Mouse (Mus musculus): ENCODE results near the gene Ggcx.
A peak's percentile ranks its signal among the peaks of the same experiment; 100 is the strongest.

Gene Ggcx

GRCm38 (mm10) chr6:72387816-72388215, 26.3 kb upstream of the Ggcx start:
- DNase-seq (ENCODE audit: low read depth), result no peak

- DNase-seq (ENCODE audit: low read depth), result no peak
These were observed 25.8 kb upstream of the Ggcx start for GRCm38 (mm10) chr6:72388266-72388665.

- DNase-seq (ENCODE audit: low read depth), result no peak
These were observed 25.2 kb upstream of the Ggcx start for GRCm38 (mm10) chr6:72388791-72389329.

GRCm38 (mm10) chr6:72389471-72389940, 24.6 kb upstream of the Ggcx start:
- no peak for DNase-seq (ENCODE audit: low read depth)

- DNase-seq (ENCODE audit: low read depth), result peak; percentile 68
These were observed 24.0 kb upstream of the Ggcx start, which contains the start of gene Vamp8 for GRCm38 (mm10) chr6:72389941-72390771. Gene Vamp8, minus strand, starts transcription at chr6:72390703.

DNA sequence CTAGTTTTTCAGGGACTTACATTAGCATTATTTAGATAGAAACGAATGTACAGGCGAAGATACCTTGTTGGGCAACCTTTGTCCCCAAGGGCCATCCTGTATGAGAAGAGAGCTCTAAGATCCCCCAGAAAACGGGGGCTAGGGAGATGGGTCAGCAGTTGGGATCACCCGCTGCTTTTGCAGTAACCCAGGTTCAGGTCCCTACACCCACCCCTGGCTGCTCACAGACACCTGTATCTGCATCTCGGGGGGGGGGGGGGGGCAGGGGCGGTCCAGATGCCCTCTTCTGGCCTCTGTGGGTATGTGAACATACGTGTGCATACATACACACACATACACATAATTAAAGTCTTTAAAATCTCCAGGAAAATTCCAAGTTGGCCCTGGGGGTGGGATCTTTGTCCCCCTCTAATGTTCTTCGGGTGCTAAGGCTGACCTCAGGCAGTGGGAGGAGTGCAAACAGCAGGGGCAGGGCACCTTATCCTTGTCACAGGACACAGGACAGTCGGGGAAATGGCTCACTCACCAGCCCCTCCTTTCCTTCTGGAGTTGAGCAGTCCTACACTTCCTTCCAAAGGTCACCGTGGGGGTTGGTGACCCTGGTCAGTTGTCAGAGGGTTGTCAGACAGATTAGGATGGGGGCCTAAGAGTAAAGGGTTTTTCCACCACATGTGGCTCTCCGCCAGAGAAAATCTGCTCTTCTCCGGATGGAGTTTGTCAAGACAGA, 23.1 kb upstream of the Ggcx start:
- DNase-seq (ENCODE audit: low read depth), result no peak

DNA sequence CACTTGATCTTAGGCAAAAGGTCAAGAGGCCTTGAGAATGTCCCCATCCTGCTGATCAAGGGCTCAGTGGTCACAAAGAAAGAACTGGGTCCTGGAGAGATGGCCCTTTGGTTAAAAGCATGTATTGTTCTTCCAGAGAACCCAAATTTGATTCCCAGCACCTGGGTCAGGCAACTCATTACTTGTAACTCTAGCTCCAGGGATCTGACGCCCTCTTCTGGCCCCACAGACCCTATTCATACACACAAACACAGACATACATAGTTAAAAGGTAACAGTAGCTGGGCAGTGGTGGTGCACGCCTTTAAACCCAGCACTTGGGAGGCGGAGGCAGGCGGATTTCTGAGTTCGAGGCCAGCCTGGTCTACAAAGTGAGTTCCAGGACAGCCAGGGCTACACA, 21.8 kb upstream of the Ggcx start:
- no peak for DNase-seq (ENCODE audit: low read depth)

- no peak for DNase-seq (ENCODE audit: low read depth)
These were observed 17.3 kb upstream of the Ggcx start for GRCm38 (mm10) chr6:72396837-72397251.

GRCm38 (mm10) chr6:72399967-72400366, 14.1 kb upstream of the Ggcx start:
- DNase-seq (ENCODE audit: low read depth), result no peak

- peak; percentile 40 for DNase-seq (ENCODE audit: low read depth)
These were observed 12.2 kb upstream of the Ggcx start for GRCm38 (mm10) chr6:72401875-72402274.

DNA sequence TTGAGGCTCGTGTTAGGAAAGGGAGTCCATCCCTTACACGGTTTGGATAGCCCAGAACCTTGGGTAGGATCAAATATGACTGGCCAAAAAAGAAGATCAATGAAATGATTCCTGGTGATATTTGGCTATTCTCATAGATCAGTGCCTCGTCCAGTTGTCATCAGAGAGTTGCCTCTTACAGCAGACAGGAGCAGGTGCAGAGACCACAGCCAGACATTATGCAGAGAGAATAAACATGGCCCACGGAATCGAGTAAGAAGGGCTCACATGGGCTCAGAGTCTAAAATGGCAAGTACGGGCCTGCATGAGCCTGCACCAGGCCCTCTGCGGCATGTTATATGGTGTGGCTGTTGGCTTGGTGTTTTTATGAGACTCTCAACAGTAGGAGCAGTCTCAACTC, 8.8 kb upstream of the Ggcx start:
- DNase-seq (ENCODE audit: low read depth), result no peak

DNA sequence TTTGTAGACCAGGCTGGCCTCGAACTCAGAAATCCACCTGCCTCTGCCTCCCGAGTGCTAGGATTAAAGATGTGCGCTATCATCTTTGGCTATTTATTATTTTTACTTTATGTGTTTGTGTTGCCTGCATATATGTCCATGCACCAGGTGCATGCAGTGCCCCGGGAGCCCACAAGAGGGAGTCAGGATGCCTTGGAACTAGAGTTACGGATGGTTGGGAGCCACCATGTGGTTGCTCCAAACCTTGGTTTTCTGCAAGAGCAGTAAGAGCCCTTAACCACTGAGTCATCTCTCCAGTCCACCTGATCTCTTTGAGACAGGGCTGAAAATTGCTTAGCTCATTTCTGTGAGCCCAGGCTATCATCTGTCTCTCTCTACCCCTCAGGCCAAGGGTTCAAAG, 7.0 kb upstream of the Ggcx start:
- peak; percentile 83 for DNase-seq (ENCODE audit: low read depth)

- DNase-seq (ENCODE audit: low read depth), result no peak
These were observed 4.5 kb upstream of the Ggcx start for GRCm38 (mm10) chr6:72409567-72409966.

- DNase-seq (ENCODE audit: low read depth), result no peak
These were observed 4.1 kb upstream of the Ggcx start for GRCm38 (mm10) chr6:72410003-72410402.

- no peak for DNase-seq (ENCODE audit: low read depth)
These were observed 3.6 kb upstream of the Ggcx start for GRCm38 (mm10) chr6:72410518-72410917.

DNA sequence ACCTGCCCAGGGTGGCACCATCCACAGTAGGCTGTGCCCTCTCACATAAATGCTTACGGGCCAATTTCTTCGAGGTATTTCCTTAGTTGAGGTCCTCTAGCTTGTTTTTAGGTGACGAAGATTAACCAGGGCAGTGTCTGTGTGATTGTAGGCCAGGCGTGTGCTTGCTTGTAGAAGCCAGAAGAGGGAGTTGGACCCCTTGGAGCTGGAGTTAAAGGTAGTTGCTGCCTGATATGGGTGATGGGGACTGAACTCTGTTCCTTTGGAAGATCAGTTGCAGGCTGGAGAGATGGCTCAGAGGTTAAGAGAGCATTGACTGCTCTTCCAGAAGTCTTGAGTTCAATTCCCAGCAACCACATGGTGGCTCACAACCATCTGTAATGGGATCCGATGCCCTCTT, 1.1 kb downstream of the Ggcx start:
- DNase-seq (ENCODE audit: low read depth), result no peak

GRCm38 (mm10) chr6:72415964-72416772, 2.1 kb downstream of the Ggcx start:
- no peak for DNase-seq (ENCODE audit: low read depth)

DNA sequence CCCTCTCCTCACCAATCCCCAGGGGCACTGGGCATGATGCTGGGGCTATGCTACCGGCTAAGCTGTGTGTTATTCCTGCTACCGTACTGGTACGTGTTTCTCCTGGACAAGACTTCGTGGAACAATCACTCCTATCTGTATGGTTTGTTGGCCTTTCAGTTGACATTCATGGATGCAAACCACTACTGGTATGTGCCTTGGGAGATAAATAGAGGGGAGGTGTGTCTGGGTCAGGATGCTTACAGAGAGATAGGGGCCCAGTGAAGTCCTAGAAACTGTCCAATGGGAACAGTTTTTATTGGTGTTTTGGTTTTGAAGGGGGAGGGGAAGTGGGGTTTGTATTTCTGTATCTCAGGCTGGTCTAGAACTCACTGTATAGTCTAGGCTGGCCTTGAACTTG, 4.2 kb downstream of the Ggcx start:
- no peak for DNase-seq (ENCODE audit: low read depth)

DNA sequence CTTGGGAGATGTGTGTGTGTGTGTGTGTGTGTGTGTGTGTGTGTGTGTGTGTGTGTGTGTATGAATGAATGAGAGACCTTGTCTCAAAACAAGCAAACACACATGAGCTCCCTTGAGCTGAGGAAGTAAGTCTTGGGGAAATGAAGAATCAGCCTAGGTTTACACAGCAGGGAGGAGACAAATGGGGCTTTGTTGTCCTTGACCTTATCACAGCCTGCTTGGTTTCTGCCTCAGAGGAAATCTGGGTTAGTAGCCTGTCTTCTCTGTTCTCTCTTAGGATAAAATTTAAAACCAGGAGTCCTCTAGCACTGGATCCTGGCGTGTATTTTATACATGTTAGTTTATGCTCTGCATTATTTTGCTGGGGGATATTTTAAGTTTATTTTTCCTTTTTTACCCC, 5.7 kb downstream of the Ggcx start:
- no peak for DNase-seq (ENCODE audit: low read depth)

DNA sequence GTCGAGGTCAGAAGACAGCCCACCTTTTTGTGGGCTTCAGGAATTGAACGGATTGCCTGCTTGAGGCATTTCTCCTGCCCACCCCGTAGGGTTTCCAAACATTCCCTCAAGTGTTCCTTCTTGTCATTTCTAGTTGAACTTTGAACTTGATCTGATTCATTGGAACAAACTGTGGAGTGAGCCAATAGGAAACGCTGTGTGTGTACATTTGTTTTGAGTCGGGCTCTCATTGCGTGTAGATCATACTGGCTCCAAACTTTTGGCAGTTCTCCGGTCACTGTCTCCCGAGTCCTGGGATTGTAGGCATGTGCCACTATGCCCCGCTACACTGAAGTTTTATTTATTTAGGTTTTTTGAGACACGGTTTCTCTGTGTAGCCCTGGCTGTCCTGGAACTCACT, 6.8 kb downstream of the Ggcx start:
- no peak for DNase-seq (ENCODE audit: low read depth)

DNA sequence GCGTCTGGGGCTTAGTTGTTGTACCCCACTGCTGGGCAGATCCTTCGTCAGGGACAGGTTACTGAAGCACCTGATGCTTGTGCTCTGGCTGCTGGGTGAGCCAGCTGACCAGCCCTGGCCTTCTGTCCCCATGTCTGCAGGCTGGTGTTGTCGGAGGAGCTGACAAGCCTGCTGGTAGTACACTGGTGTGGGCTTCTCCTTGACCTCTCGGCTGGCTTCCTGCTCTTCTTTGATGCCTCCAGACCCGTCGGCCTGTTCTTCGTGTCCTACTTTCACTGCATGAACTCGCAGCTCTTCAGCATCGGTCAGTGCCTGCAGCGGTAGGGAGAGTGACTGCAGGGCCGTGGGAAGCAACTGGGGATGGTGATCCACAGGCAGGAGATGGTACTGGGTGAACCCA, 11.5 kb downstream of the Ggcx start:
- no peak for DNase-seq (ENCODE audit: low read depth)

- DNase-seq (ENCODE audit: low read depth), result peak; percentile 55
These were observed 13.9 kb downstream of the Ggcx start for GRCm38 (mm10) chr6:72428036-72428435.

All from fibroblast of lung, adult 2 months (primary cell).